Mouse (Mus musculus) intestine, embryonic 15.5 days (tissue): Measurements from ENCODE around the gene Pde8b. TPM values are rescaled to one million over a fixed set of nuclear protein-coding genes. Genes with fewer than 3 reads are reported as not detected.

Experiments used
- ATAC-seq: fragments of 200-750 bp; cut with Nextera tagmentation; 2 replicates; pipeline ENCODE4 v1.8.0; 2017; ENCODE audit warnings: moderate TSS enrichment, moderate library complexity
- H3K27ac ChIP-seq: fragments of 300-500 bp; sonication (generic); 2 replicates; pipeline ENCODE4 v1.5.1; 2015; ENCODE audit warnings: mild to moderate bottlenecking, inconsistent platforms
- H3K27me3 ChIP-seq: fragments of 300-500 bp; sonication (generic); replicated peaks from 2 replicates; pipeline ENCODE4 v1.6.1; 2015; ENCODE audit warnings: inconsistent platforms
- H3K36me3 ChIP-seq: fragments of 300-500 bp; sonication (generic); 2 replicates; pipeline ENCODE4 v1.6.1; 2015; ENCODE audit warnings: inconsistent platforms
- H3K4me1 ChIP-seq: fragments of 300-500 bp; sonication (generic); replicated peaks from 2 replicates; pipeline ENCODE4 v1.6.1; 2015; ENCODE audit warnings: inconsistent platforms
- H3K4me2 ChIP-seq: fragments of 300-500 bp; sonication (generic); replicated peaks from 2 replicates; pipeline ENCODE4 v1.6.1; 2015; ENCODE audit warnings: mild to moderate bottlenecking, inconsistent platforms
- H3K4me3 ChIP-seq: fragments of 300-500 bp; sonication (generic); replicated peaks from 2 replicates; pipeline ENCODE4 v1.5.1; 2015; ENCODE audit warnings: inconsistent platforms
- H3K9ac ChIP-seq: fragments of 300-500 bp; sonication (generic); 2 replicates; pipeline ENCODE4 v1.6.1; 2015; ENCODE audit warnings: inconsistent platforms
- H3K9me3 ChIP-seq: fragments of 300-500 bp; sonication (generic); 2 replicates; pipeline ENCODE4 v1.6.1; 2016; ENCODE audit warnings: inconsistent platforms
- WGBS: fragments of 180-500 bp; shearing (Covaris S2); methylation state at CpG from one replicate; pipeline ENCODE4 v1.1.7; 2015; 5-methylcytosine and 5-hydroxymethylcytosine counted together
- polyA plus RNA-seq: library from polyadenylated mRNA; unstranded; fragments of >200 nt; fragmentation: Nextera tagmentation; extraction: Ambion mirVana; gene quantifications from 2 replicates; pipeline ENCODE4 v1.2.1, GENCODE M21; 2015

Gene Pde8b
- polyA plus RNA-seq, 1 experiment from 2014 or later, result 9.5 TPM

DNA sequence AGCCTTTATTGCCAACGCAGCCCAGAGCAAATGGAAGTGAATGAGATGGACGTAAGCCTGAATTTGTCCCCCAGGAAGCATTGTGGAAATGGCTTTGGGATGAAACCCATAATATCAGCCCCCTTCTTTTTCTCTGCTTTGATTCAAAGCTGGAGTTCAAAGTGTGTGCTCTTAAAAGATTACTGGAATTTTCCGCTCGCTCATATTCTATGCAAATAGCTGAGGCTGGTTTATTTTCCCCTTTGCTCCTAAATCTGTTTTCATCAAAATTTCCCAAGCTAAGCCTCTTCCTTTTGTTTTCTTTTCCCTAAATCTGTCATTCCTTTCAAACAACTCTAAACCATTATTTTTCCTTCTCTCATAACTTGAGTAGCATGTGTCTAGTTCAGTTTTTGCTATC, 129.6 kb downstream of the Pde8b start:
- H3K27me3 ChIP-seq, result no peaks in the 10 kb centered on the region
- peaks cover 3% of the 10 kb centered on the region; the same call in 1 of the 2 replicates for H3K4me1 ChIP-seq
- H3K9ac ChIP-seq, result no peak overlapping the region
- H3K9me3 ChIP-seq, result no peaks in the 10 kb centered on the region
- WGBS, result 68% methylated on average over 4 of the region's 4 CpGs
- H3K4me3 ChIP-seq, result no peak overlapping the region
- no peak overlapping the region for H3K4me2 ChIP-seq
- ATAC-seq, result no peak
- no peaks in the 10 kb centered on the region for H3K36me3 ChIP-seq
- H3K27ac ChIP-seq, result no peak overlapping the region

DNA sequence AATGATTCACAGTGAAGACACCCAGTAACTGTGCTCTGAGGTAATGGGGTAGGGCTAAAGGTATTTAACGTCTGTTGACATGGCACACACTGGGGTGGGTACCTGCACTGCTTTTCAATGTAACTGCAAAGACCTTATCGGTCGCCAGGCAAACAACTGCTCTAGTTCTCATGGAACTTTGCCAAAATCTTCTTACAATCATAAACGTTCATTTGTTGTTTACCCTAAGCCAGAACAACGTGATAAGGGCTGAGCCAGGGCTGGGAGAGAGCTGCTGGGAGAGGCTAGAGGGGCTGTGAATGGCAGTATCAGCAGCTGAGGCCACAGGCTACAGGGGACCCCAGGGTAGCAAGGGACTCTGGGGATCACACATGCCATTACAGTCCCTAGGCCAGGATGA, 136.4 kb downstream of the Pde8b start:
- no peaks in the 10 kb centered on the region for H3K36me3 ChIP-seq
- H3K9me3 ChIP-seq, result no peaks in the 10 kb centered on the region
- H3K9ac ChIP-seq, result no peak overlapping the region
- 0 out of 2 replicates have a peak, but pooled peaks cover 2% of the 10 kb centered on the region for H3K4me1 ChIP-seq
- peak overlapping the region; percentile 37 for H3K27ac ChIP-seq
- H3K27me3 ChIP-seq, result no peaks in the 10 kb centered on the region
- no peak overlapping the region for H3K4me3 ChIP-seq
- WGBS, result 26% methylated on average over 5 of the region's 5 CpGs
- no peak overlapping the region for H3K4me2 ChIP-seq
- ATAC-seq, result peak; percentile 96

DNA sequence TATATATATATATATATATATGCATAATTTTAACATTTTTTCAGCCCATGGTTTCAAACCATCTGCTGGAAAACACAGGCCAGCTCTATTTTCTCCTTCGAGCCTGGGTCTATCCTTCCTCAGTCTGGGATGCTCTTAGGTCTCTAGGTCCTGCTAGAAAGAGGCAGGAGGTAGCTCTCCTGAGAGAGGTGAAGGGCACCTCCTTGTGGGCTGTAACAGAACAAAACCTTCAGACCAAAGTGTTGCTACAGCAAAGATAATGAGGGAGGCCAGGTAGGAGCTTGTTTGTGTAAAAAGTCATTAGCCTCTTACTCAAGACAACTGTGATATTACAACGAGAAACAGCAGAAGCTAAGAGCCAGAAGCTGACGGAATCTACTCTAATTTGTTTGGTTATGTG, 140.6 kb downstream of the Pde8b start:
- H3K27me3 ChIP-seq, result no peaks in the 10 kb centered on the region
- H3K4me3 ChIP-seq, result no peak overlapping the region
- no peaks in the 10 kb centered on the region for H3K36me3 ChIP-seq
- no peak for ATAC-seq
- no peak overlapping the region for H3K27ac ChIP-seq
- no peak overlapping the region for H3K4me2 ChIP-seq
- 51% methylated on average over 3 of the region's 3 CpGs for WGBS
- H3K4me1 ChIP-seq, result 0 out of 2 replicates have a peak, but pooled peaks cover 2% of the 10 kb centered on the region
- no peak overlapping the region for H3K9ac ChIP-seq
- no peaks in the 10 kb centered on the region for H3K9me3 ChIP-seq

DNA sequence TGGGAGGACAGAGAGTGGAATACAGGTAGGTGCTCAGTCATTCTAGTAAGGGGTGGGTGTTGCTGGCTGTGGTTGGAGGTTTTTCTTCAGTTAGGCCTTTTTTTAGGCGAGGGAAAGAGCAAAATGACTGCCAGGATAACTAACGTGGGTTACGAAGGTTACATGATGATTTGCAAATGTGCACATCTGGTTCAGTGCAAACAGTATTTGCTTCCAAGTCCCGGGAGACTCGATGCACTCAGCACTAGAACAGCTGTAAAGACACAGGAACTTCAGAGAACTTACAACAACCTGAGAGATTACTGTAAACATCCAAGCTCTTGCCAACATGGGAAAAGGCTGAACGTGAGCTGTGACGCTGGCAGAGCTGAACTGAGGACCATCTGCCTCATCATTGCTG, 142.1 kb downstream of the Pde8b start:
- Histone ChIP-seq H3K4me1 (no peaks in the 10 kb centered on the region), H3K36me3 (no peaks in the 10 kb centered on the region), H3K4me3 (no peak overlapping the region), H3K9ac (no peak overlapping the region), H3K9me3 (no peaks in the 10 kb centered on the region), H3K4me2 (no peak overlapping the region), H3K27ac (no peak overlapping the region), H3K27me3 (no peaks in the 10 kb centered on the region)
- 49% methylated on average over 7 of the region's 7 CpGs for WGBS
- no peak for ATAC-seq

DNA sequence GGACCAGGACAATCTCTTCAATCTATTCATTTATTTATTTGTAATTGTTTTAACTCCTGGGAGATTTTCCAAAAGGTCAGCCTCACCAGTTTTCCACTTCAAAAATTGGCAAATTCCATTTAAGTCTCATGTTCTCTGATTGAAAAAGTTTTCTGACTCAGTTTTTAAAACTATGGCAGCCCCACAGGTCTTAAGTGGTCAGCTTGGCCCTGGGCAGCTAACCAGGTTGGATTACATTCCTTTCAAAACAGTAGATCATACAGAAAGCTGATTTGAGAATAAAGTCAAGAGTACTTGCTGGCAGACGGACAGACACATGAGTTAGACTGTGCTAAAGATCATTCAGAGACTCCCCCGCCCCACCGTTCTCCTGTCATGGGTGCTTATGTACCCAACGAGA, 145.3 kb downstream of the Pde8b start:
- Histone ChIP-seq H3K9me3 (no peaks in the 10 kb centered on the region), H3K4me3 (no peak overlapping the region), H3K27me3 (no peaks in the 10 kb centered on the region), H3K36me3 (no peaks in the 10 kb centered on the region), H3K4me1 (no peaks in the 10 kb centered on the region), H3K9ac (no peak overlapping the region), H3K27ac (no peak overlapping the region), H3K4me2 (no peak overlapping the region)
- ATAC-seq, result no peak
- WGBS, result 71% methylated on average over 4 of the region's 4 CpGs

DNA sequence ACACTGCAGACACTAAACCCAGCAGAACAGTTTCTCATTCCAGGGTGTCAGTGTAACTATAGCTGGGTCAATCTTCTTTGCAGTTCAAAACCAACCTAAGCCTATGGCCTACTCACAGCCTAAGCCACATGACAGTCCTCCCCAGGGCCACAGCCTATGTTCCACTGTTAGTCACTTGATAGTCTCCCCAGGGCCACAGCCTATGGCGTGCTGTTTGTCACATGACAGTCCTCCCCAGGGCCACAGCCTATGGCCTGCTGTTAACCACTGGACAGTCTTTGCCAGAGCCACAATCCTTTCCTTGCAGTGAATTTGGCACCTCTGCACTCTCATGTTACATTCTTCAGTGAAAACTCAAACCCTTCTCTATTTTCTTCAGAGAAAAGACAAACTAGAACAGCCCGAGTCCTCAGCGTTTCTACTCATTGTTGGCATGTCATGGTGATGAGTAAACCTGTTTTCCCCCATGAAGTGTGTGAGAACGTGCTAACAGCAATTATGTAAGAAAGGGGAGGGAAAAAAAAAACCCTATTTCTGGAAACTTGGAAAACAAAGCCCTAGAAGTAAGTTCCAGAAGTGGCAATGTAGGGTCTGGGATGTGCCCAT, 147.0 kb downstream of the Pde8b start:
- H3K4me1 ChIP-seq, result 0 out of 2 replicates have a peak, but pooled peaks cover 3% of the 10 kb centered on the region
- H3K36me3 ChIP-seq, result no peaks in the 10 kb centered on the region
- H3K27ac ChIP-seq, result no peak overlapping the region
- H3K9me3 ChIP-seq, result no peaks in the 10 kb centered on the region
- H3K9ac ChIP-seq, result no peak overlapping the region
- 75% methylated on average over 4 of the region's 4 CpGs for WGBS
- H3K4me2 ChIP-seq, result no peak overlapping the region
- ATAC-seq, result no peak
- no peak overlapping the region for H3K4me3 ChIP-seq
- H3K27me3 ChIP-seq, result no peaks in the 10 kb centered on the region

DNA sequence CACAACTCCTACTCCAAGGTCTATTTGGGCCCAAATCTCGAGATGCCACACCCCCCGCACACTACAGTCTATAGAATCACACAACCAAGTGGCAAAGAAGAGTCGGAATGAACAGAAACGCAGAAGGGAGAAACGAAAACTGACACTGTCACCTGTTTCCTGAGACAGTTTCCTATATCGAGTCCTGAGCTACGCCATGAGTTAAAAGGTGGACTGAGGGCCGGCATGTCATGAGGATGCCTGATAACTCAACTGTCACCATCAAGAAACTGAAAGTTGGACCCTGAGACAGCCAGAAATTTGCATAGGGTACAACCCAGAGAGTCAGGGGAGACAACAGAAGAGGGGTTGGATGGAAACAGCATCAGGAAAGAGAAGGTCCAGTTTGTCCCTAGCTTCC, 148.8 kb downstream of the Pde8b start:
- H3K27ac ChIP-seq, result no peak overlapping the region
- H3K36me3 ChIP-seq, result no peaks in the 10 kb centered on the region
- no peaks in the 10 kb centered on the region for H3K9me3 ChIP-seq
- no peak overlapping the region for H3K9ac ChIP-seq
- WGBS, result 93% methylated on average over 8 of the region's 8 CpGs
- H3K27me3 ChIP-seq, result no peaks in the 10 kb centered on the region
- ATAC-seq, result no peak
- 0 out of 2 replicates have a peak, but pooled peaks cover 3% of the 10 kb centered on the region for H3K4me1 ChIP-seq
- no peak overlapping the region for H3K4me3 ChIP-seq
- H3K4me2 ChIP-seq, result no peak overlapping the region

DNA sequence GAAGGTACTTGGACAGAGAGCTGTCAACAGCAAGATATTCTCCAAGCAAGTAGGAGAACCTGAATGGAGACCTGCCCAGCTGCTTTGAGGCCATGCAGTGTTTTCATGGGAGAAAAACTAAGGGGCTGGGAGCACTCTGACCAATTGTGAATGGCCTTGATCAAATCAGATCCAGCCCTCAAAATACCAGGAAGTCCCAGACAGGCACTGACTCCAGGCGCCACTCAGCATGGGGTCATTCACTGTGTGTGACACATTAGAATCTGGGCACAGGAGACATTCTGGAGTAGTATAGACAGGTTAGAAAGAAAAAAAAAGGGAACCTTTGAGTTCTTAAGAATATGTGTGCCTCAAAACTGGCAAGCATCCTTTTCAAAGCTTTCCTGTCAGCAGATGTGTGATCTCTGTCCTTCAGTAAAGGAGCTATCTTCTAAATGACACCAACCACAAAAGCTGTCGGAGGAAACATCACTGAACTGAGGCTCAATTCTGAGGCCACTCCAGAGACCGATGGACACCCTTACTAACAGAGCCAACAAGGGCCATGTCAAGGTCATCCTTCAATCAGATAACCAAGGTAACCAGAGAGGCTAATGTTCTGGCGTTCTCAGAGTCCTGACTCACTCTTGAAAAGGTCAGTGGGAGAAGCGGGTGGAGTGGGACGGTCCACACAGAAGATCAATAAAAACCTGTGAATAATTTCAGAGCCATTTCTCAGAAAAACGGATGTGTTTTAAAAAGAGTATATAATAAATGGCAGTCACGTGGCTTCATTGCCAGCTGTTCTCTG, 151.0 kb downstream of the Pde8b start:
- H3K9me3 ChIP-seq, result no peaks in the 10 kb centered on the region
- 68% methylated on average over 8 of the region's 8 CpGs for WGBS
- no peaks in the 10 kb centered on the region for H3K36me3 ChIP-seq
- no peaks in the 10 kb centered on the region for H3K27me3 ChIP-seq
- 0 out of 2 replicates have a peak, but pooled peaks cover 3% of the 10 kb centered on the region for H3K4me1 ChIP-seq
- ATAC-seq, result no peak
- H3K27ac ChIP-seq, result no peak overlapping the region
- H3K9ac ChIP-seq, result no peak overlapping the region
- no peak overlapping the region for H3K4me3 ChIP-seq
- no peak overlapping the region for H3K4me2 ChIP-seq

DNA sequence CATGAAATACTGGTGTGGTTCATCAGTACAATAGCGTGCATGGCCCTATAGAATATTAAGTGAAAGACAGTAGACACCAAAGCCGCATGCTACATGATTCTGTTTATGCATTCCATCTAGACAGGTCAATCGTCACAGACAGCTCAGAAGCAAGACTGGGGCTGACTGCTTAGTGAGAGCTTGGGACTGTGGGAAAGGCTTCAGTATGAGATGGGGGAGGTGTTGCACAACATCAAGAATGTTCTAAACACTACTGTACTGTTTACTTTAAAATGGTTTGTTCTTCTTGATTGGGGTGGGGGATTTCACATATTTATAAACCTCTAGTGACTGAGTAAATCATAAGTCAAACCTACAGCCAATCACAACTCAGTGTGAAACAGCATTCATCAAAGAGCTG, 153.5 kb downstream of the Pde8b start:
- Histone ChIP-seq H3K4me2 (no peak overlapping the region), H3K9me3 (no peaks in the 10 kb centered on the region), H3K4me3 (no peak overlapping the region), H3K27me3 (no peaks in the 10 kb centered on the region), H3K36me3 (no peaks in the 10 kb centered on the region), H3K9ac (no peak overlapping the region), H3K27ac (no peak overlapping the region), H3K4me1 (0 out of 2 replicates have a peak, but pooled peaks cover 3% of the 10 kb centered on the region)
- 58% methylated on average over 3 of the region's 3 CpGs for WGBS
- ATAC-seq, result peak; percentile 49; the same call in 1 of the 2 replicates

DNA sequence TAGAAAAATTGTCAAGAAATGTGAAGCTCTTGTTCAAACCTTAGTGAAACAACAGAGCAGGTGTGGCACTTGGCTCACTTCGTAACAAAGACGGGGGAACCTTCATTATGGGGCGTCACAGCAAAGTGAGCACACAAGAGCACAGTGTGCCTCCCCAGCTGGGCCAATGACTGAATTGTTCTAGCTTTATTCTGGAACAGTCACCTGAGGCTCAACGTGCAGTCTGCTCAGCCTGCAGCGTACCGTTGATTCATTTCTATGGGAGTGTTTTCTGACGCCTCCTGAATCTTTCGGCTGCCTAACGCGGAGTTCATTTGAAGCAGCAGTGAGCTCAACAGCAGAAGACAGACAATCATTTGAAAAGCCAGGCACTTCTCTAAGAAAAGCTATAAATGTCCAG, 154.3 kb downstream of the Pde8b start:
- H3K4me3 ChIP-seq, result no peak overlapping the region
- no peaks in the 10 kb centered on the region for H3K27me3 ChIP-seq
- no peak for ATAC-seq
- WGBS, result 74% methylated on average over 10 of the region's 10 CpGs
- no peak overlapping the region for H3K4me2 ChIP-seq
- no peaks in the 10 kb centered on the region for H3K36me3 ChIP-seq
- H3K9me3 ChIP-seq, result no peaks in the 10 kb centered on the region
- H3K27ac ChIP-seq, result no peak overlapping the region
- 0 out of 2 replicates have a peak, but pooled peaks cover 3% of the 10 kb centered on the region for H3K4me1 ChIP-seq
- no peak overlapping the region for H3K9ac ChIP-seq

DNA sequence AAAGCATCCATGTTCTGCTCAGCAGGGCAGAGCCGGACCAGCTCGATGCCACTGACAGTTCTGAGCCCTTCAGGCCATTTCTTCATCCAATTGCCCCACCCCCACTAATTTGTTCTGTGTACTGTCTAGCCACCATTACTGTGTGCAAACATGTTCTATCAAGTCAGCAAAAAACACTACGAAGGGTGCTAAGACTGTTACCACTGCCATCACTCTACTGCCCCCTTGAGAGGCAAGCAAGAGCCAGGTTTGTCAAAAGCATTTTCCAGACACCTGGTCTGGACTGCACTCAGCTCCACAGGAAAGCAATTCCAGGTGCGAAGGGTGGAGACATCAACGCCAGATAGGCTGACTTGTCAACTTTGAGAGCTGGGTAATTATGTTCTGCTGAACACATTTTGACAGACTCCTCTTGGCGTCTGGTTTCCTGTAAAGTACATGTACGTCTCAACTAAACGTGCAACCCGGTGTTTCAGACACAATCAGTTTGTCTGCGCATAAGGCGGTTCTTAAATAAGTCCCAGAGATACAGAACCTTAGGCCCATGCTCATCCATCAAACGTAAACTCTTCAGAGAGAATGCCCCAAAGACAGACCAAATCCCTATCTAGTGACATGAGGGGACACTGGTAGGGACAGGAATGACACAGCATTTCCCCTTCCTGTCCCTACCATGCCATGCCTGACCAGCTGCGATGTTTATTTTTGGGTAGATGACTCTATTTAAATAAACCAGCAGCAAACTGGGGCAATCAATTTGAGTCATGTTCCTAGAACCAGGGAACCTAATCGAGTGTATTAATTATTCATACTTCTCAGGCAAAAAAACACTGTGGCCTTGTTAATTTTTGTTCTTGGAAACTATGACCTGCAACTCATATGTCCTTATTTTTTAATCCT, 158.3 kb downstream of the Pde8b start:
- no peaks in the 10 kb centered on the region for H3K36me3 ChIP-seq
- ATAC-seq, result peak; percentile 32; the same call in 1 of the 2 replicates
- H3K4me2 ChIP-seq, result no peak overlapping the region
- no peak overlapping the region for H3K27ac ChIP-seq
- no peaks in the 10 kb centered on the region for H3K4me1 ChIP-seq
- H3K27me3 ChIP-seq, result no peaks in the 10 kb centered on the region
- H3K4me3 ChIP-seq, result no peak overlapping the region
- 78% methylated on average over 14 of the region's 14 CpGs for WGBS
- no peaks in the 10 kb centered on the region for H3K9me3 ChIP-seq
- H3K9ac ChIP-seq, result no peak overlapping the region

DNA sequence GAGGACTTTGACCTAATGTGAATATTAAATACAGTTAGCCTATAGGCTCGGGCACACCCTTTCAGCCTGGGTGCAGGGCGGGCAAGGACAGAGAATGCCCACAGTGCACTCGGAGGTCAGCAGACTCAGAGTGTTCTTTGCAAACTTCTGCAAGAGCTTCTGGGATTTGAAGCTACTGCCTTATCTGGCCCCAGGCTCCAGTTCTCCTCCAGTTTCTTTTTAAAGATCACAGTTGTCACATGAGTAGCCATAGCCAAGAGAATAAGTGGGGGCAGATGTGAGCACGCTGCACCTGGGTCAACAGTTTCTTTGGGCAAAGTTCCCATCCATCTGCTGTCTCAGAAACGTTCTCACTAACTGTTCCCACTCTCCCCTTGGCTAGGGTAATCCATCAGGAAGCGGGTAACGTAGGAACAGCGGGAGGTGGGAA, 162.8 kb downstream of the Pde8b start:
- ATAC-seq, result peak; percentile 83
- no peak overlapping the region for H3K27ac ChIP-seq
- WGBS, result 58% methylated on average over 8 of the region's 8 CpGs
- no peak overlapping the region for H3K9ac ChIP-seq
- no peaks in the 10 kb centered on the region for H3K36me3 ChIP-seq
- no peak overlapping the region for H3K4me2 ChIP-seq
- no peaks in the 10 kb centered on the region for H3K27me3 ChIP-seq
- H3K4me3 ChIP-seq, result no peak overlapping the region
- no peaks in the 10 kb centered on the region for H3K4me1 ChIP-seq
- no peaks in the 10 kb centered on the region for H3K9me3 ChIP-seq
